Mouse (Mus musculus) mature B cell (primary cell): ENCODE measurements around the gene Xpc.

Experiments
- in situ Hi-C: fragments of 300-500 bp; cut with MboI; formaldehyde crosslinking; loops from 2 replicates; pipeline ENCODE4 v1.14.3; 2019

The Xpc gene

DNA sequence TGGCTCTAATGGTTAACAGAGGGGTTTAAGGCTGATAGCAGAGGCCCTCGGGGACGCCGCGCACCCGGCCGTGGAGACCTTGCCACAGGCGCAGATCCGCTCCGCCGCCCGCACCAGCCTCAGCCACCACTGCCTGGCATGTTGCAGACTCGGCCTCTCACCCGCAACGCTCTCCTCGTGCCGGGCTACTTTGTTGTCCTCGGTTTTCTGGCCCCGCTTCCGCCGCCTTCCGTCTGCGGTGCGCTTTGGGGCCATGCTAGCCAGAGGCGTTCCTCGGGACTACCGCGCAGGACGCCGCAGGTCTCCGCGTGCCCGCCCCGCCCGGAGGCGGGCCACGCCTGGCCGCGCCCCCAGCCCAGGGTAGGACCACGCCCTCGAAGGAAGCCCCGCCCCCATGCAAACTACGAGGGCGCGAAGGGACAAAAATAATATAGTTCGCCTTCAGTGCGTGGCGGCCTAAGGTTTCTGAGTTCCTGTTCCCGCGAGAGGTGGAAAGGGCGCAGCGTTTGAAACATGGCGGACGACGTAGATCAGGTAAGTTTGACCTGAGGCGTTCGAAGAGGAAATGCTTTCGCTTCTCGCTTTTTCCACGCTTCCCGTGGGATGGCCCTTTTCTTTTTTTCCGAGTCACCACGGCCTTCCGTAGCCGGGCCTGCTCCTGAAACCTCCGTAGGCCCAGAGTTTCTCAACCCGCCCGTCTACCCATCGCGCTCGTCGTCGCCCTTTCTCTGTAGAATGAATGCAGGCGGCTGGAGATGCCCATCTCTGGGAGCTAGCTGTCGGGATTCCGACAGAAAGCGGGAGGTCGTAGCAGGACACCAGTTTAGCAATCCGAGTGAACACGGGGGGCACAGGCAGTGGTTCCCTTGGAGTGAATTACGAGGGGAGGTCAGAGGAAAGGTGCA lies at the start of gene Xpc, which contains the start of gene Lsm3:
Gene Xpc (minus strand): TSS at position 344 of the 905 bp plus-strand sequence.
Gene Lsm3 (plus strand): TSS at position 384 of the 905 bp plus-strand sequence.
- in situ Hi-C loops = loop anchor here (5.0 kb wide), 1 partner anchor 43 kb away; the partner anchor contains the start of genes Chchd4 and Tmem43

DNA sequence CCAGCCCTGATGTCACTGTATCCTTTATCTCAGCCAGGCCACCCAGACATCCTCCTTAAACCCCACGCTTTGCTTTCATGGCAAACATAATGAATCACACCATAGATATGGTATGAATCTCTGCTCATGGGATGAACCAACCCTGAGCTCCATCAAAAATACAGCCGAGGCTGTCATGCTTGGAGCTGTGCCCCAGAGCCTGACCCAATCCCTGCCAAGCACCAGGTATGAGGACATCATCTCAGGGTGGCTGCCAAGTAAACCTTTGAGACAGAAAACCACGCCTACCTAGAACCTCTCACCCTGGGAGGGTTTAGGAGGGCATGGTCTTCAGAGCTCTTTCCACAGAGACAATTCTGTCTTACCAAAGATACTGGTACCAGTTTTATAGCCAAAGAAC lies 47.3 kb upstream of the Xpc start:
- in situ Hi-C loops = no loop called here

DNA sequence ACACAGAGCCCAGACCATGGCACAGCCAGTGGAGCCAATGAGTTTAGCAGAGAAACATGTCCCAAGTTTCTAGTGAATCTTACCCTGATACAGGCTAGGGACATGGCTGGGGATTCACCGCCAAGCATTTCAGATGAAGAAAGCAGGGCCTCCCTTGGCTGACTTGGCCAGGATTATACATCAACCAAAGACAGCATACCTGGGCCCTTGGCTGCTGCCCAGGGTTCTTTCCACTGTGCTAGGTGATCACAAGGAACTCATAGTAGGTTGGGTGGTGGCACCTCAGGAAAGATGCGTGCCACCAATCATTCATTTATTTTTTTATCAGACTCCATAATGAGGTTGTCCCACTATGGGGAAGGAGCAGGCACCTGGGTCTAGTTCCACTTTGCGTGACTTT lies 44.5 kb upstream of the Xpc start:
- in situ Hi-C loops = no loop called here

DNA sequence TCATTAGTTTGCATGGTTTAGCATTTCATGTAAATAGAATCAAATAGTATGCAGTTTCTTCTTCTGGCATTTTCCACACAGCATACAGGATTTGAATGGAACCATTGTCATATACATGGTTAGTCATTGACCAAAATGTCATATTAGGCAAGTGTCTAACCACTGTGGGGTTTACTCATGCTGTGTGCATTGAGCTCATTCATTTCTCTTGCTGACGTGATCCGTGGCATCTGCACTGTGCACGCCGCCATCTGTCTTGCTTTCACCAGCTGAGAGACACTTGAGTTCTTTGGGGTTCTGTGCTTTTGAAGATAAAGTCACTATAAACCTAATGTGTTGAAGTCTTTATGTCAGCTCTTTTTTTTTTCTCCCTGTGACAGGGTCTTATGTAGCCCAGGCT lies 43.7 kb upstream of the Xpc start:
- in situ Hi-C loops = no loop called here

DNA sequence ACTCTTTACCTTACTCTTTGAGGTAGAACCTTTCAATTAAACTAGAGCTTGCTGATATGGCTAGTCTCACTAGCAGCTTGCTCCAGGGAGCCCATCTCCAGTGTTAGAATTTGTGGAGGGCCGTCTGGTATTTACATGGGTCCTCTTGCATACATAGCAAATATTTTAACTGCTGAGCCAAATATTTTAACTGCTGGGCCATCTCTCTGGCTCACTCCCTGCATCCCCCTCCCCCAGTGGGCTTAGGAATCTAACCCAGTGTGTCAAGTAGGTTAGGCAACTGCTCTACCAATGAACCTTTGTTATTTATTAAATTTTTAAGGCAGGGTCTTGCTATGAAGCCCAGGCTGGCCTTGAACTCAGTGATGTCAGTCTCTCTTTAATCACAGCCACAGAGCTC lies 42.9 kb upstream of the Xpc start:
- in situ Hi-C loops = no loop called here

DNA sequence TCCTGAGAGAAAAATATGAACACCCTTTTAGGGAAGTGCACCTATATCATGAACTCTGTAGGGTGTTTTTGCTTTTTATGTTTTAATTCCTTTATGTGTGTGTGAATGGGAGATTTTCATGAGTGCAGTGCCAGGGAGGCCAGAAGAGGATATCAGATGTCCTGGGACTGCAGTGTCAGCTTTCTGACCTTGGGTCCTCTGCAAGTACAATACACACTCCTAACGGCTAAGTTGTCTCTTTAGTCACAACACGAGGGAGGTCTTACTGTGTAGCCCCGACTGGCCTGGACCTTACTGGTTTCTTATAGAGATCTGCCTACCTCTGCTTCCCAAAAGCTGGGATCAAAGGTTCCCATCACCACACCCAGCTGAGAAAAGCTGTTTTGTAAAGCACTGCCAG lies 37.0 kb upstream of the Xpc start:
- in situ Hi-C loops = no loop called here

DNA sequence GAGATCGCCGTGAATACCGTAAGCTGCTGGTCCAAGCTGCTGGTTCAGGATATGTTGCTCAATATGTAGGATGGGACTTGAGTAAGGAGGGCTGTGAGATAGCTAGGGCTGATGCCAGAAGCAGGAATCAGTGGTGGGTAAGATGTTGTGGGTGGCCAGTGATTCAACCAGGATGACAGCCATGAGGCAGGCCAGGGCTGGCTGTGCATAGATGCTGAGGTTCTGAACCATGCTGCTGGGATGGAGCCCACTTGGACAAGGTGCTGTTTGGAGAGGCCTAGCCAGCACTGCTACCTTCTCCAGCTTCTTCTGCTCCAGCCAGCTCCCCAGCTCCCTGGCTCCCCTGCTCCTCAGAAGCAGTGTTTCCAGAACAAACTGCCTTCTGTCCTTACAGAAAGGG lies 36.0 kb upstream of the Xpc start:
- in situ Hi-C loops = no loop called here

DNA sequence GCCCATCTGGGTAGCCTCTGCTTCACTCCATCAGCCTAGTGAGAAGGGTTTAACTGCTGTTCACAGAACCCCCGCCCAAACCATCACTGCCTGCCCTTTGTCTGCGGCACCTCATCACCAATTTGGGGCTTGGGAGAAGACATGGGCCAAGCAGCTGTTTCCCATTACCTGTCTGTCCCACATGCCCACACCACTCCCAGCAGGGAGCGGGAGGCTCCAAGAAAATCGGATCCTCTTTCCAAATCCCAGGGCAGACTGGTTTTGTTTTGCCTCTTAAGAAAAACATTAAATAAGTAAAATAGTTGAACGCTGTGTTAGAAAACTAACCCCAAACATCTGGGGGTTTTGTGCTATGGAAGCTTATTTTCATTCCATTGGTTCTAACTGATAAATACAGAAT lies 33.9 kb upstream of the Xpc start:
- in situ Hi-C loops = no loop called here

DNA sequence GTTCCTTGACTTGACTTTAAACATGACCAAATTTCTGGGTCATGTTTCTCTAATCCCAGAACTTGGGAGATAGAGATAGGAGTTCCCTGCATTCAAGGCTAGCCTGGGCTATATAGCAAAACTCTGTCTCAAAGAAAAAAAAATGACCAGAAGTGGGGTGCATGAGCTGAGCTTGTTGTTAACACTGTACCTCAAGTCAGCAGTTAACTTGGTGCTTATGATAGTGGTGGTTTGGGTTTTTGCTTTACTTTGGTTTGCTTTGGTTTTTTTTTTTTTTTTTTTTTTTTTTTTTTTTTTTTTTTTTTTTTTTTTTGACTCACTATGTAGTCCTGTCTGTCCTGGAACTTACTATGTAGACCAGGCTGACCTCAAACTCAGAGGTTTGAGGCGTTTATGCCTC lies 31.6 kb upstream of the Xpc start:
- in situ Hi-C loops = no loop called here

DNA sequence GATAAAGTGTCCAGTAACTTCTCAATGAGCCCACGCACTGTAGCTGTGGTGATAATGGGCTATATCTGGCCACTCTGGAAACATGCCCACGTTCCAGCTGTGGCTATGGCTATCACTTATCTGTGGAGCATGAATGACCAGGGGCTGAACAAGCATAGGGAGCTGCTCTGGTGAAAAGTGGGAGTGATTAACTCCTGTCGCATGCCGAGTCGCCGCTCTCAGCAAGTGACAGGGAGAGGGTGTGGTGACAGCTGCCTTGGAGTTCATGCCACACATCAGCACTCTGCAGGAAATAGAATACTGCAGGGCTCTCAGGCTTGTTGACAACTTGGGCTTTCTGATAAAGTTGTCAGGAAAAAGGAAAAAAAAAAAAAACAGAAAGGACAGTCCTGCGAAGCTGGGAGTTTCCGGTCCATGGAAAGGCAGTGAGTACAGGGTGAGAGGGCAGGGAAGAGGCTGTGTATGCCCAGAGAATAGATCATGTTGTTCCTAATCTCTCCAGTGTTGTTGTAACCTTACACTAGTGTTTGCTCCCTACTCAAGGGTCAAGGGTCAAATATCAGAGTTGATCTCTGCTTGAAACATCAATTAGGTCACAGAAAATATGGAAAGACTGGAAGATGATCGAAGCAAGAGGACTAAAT lies 30.7 kb upstream of the Xpc start:
- in situ Hi-C loops = no loop called here

DNA sequence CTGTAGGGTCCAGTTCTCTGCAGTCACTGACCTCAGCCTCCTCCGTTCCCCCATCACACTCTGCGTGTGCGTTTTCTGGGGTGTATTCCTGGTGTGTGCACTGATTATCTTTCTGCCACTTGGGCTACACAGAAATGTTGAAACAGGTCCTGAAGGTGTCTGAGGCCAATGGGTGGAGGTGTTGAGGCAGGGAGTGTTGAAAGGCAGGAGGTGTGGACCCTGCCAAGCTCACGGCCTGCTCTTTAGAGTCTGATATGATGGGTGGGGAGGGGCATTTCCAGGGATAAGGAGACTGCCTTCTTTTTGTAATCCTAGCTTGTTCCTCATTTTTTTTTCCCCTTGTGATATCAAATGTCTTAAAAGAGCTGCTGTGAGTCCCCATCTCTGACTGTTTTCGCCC lies 27.4 kb upstream of the Xpc start:
- in situ Hi-C loops = no loop called here

DNA sequence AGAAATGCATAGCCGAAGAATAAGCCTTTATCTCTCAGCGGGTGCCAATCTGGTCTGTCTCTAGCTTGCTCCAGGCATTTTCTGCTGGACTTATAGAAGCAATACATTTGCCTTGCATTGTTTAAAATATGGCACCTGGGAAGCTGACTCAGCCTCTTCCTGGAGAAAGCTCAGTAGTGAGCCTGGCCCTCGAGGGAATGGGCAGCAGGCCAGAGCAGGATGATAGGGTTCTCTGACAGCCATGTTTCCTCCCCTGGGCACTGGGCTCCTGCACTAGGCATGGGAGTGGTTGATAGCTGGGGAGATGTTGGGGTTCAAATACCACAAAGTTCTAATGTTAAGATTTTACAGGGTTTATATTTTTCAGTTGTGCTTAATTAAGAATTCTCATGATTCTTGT lies 25.6 kb upstream of the Xpc start:
- in situ Hi-C loops = no loop called here

DNA sequence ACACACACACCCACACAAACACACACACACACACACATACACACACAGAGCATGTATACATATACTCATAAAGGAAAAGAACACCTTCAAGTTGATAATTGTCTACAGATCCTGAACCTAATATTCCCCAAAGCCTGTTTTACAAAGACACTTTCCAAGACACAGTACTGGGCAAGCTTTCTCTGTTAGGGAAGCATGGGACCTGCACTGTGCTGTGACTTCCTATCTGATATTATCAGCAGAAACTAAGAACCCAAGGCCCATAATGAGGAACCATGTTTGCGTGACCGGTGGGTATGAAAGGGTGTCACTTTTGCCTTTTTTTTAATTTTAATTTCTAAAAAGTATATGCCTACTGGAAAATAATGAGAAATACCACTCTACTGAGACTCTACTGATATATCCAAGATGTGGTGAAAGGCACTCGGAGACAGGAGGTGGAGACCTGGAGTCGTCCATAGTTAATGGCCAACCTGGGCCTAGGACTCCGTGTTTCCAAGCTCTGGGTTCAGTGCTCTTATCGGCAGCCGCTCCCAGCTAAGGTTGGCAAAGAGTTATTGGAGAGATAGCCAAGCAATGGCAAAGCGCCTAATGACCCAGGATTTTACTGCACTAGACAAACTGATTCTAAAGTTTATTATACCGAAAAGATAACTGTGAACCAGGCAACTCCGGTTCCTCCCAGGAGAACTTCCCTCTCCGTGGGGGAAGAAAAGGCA lies 20.5 kb upstream of the Xpc start:
- in situ Hi-C loops = no loop called here

DNA sequence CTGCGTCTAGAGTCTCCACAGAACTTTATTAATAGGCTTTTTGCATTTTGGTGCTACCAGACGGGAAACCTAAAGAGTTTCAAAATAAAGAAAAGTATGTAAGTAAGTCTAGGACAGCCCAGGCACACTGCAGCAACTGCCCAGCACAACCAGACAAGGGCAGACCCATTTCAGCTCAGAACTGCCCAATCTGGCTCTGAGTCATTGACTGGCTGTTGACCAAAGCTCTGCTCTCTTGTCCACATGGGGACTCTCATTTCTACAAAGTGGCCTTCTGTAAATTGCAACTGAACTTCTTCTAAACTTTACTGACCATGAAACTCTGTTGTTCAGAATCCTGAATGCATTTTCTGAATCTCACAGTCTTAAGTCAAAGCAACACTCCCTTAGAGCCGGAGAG lies 19.5 kb upstream of the Xpc start:
- in situ Hi-C loops = no loop called here

DNA sequence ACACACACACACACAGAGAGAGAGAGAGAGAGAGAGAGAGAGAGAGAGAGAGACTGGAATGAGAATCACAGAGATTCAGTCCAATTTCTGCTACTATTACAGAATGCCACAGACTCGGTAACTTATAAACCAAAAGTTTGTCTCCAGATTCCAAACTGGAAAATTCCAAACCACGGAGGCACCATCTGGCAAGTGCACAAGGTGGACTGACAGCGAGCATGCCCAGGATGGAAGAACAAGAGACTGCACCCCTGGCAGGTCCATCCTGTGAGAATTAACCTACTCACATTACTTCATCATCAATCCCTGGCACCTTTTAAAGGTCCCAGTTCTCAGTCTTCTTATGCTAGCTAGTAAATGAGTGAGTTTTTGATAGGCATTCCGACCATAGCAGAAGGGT lies 18.6 kb upstream of the Xpc start:
- in situ Hi-C loops = no loop called here

DNA sequence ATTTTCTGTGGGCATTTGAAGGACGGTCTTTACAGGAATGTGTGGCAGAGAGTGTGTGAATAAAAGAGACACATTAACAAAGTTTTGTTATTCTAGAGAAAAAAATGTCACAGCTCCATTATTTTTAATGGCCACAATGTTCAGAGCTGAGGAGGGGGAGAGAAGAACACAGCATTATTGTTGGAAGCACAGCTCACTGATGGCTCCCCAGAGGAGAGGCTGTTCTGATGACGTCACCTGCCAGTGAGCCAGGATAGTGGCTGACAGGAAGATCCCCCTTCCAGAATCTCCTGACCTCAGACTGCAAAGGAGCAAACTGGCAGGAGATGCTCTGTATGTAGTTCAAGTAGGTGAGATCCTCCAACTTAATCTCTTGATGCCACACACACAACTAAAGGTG lies 18.1 kb upstream of the Xpc start:
- in situ Hi-C loops = no loop called here

DNA sequence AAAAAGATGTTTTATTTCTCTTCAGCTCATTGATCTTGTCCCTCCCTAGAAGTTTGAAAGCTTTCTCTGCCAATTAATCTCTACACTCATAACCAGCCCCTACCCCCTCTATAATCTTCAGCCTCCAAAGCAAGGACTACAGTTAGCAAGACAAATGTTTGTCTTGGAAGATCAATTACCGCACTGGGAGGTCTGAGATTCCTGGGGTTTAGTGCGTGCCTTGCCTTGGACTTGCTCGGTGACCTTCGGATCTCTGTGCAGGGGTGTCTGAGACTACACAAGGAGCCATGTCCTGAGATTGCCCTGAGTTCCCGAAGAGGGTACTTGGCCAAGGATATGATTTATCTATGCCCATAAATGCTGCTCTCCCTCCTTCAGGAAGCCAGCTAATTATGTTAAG lies 17.7 kb upstream of the Xpc start:
- in situ Hi-C loops = no loop called here

DNA sequence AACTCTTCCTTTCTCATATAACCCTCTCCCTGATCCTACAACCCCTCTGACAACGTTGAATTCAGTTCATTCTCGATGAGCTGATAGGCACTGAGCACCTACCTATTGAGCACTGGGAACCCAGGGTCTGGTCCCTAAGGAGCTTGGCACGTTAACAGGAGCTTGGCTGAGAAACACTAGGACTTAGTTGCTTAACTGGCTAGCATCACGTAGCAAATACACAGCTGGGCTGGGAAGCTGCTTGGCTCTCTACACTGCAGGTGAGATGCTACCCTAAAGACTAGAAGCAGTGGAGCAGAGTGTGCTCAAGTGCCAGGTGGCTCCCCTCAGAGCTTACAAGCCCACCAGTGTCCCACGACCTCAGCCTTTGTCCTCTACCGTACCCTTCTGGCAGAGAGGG lies 17.0 kb upstream of the Xpc start:
- in situ Hi-C loops = no loop called here

DNA sequence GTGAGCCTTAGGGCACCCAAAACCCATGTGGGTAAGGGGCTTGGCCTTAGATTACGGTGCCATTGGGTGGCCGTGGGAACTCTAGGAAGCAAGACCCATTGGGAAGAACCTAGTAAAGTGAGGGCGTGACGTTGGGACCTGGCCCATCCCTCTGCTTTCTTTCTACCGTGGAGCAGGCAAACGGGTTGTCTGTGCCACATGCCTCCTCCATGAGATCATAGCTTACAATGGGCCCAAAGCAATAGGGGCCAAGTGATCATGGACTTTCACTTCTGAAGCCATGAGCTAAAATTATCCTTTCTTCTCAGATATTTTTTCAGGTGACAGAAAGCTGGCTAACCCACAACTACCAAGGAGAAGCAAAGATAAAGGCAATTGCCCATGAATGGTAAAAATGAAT lies 15.6 kb upstream of the Xpc start:
- in situ Hi-C loops = no loop called here

DNA sequence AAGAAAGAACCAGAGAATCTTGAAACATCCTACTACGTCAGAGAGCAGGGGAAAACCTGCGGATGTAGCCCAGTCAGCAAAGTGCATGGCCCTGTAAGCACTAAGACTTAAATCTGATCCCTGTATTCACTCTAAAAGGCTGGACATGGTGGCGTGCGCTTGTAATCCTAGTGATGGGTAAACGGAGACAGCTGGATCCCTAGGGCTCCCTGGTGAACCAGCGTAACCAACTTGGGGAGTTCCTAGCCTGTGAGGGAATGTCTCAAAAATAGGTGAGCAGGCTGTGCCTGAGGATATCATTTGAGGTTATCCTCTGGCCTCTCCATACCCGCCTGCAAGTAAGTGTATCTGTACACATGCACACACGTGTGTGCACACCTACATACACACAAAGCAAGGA lies 15.0 kb upstream of the Xpc start:
- in situ Hi-C loops = no loop called here

DNA sequence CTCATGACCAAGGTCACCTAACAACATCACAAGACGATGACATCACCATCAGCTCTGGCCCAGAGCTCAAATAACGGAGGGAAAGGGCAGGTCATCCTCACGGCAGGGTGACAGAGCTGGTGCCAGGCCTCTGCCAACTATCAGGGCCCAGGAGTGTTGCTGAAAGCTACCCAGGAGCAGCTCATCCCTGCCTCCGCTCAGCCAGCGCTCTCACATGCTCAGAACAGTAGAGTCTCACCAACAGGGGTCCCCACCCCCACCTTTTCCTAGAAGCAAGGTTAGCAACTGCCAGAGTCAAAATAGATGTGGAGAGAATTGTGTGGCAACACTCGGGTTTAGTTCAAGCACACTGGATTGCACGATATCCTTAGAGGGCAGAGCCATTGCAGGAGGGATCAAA lies 12.6 kb upstream of the Xpc start:
- in situ Hi-C loops = loop anchor here (10.0 kb wide), 1 partner anchor 347 kb away; the partner anchor contains the start of gene Ccdc174

DNA sequence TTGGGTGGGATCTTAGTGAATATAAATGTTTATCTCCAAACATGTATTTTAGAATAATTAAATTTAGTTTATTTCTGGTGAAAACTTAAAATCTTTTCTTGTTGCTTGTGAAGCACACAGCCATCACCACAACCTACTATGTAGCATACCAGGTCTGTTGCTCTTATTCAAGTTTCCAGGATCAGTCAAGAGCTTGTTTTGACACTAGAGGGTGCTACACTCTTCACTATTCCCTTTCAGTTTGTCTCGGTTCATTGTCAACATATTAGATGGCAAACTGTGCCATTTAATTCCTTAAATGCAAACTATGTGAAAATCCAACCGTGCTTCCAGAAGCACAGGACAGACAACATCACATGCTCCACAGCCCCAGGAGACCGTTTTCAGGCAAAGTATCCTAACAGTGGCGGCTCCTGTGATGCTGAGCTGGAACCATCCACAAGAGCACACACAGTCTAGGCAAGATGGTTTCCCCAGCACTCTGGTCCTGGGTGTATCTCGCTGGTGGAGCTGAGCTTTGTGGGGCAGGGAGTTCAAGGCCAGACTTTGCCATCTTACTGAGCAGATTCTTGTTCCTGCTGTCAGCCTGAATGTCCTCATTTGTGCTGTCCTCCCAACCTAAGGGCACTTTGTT lies 11.7 kb upstream of the Xpc start:
- in situ Hi-C loops = loop anchor here (10.0 kb wide), 1 partner anchor 347 kb away; the partner anchor contains the start of gene Ccdc174
